In the genomic region with DNA sequence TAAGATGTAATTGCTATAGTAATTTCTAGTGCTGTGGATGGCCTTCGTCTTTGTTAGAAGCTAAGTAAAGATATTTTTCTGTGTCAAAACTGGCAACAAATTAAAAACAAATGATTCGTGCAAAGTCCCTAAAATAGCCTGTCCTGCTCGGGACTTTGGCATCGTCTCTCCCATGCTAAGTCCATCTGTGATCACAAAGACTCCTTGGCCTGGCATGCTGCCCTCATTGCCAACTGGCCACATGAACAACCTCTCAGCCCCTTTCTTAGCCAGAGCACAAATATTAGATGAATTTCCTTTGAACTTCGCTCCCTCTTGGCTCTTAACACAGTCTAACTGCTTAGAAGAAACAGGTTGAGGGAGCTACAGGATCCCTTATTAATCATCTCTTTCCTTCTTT, we compare ENCODE assay signal across 11 mouse cellular contexts.
DNase-seq lines count a peak whose midpoint lies in the region; ATAC-seq lines count a peak whose summit lies in the region.
"Had no signal": no experiment of that assay in that cellular context is flagged by ENCODE, and none has a peak within 500 bp of the region (broad histone marks: within the 10 kb centered on the region; RNA-seq: fewer than 3 reads in every experiment).

No protein-coding gene starts in this region.

- WGBS in heart, embryonic 12.5 days, result 72% methylated on average over 5 of the region's 5 CpGs
- 74% methylated on average over 5 of the region's 5 CpGs for WGBS in limb, embryonic 10.5 days

- no peak overlapping the region for H3K9ac ChIP-seq in heart, embryonic 12.5 days
- H3K9ac ChIP-seq: heart, embryonic 15.5 days had no signal

- ATAC-seq in heart, embryonic 12.5 days (ENCODE audit: insufficient number of reproducible peaks, low FRiP score), result no peak
- ATAC-seq: forebrain, embryonic 14.5 days had no signal

- peak; percentile 19 to 51 for DNase-seq in heart, postnatal 14 days
- DNase-seq in urinary bladder, postnatal 14 days (ENCODE audit: low spot score), result peak; percentile 9
- no peak for DNase-seq in urinary bladder, adult 18-20 months (ENCODE audit: low spot score in 2 of 2)
- peak; percentile 34 for DNase-seq in gastrocnemius, adult 18-20 months (ENCODE audit: low spot score)
- DNase-seq in skeletal muscle tissue, adult 2 months (ENCODE audit: low read depth, low spot score), result peak; percentile 25
- DNase-seq in left cerebral cortex, adult 11 months (ENCODE audit: low spot score), result no peak
- DNase-seq in limb, embryonic 10.5 days (ENCODE audit: low spot score), result no peak

- H3K27ac ChIP-seq in heart, embryonic 12.5 days (ENCODE audit: poor library complexity, severe bottlenecking), result no peak overlapping the region
- H3K27ac ChIP-seq in limb, embryonic 10.5 days, result no peak overlapping the region
- H3K27ac ChIP-seq: heart, embryonic 15.5 days had no signal

- H3K4me3 ChIP-seq in heart, embryonic 12.5 days, result no peak overlapping the region
- H3K4me3 ChIP-seq in limb, embryonic 10.5 days, result no peak overlapping the region
- H3K4me3 ChIP-seq: heart, embryonic 15.5 days had no signal

- intact Hi-C loops in heart, postnatal 14 days (cut with DNase I), result no loop called here

- no peaks in the 10 kb centered on the region for H3K9me3 ChIP-seq in heart, embryonic 12.5 days (replicated peaks)
- H3K9me3 ChIP-seq in limb, embryonic 10.5 days (replicated peaks), result no peaks in the 10 kb centered on the region
- H3K9me3 ChIP-seq: heart, embryonic 15.5 days had no signal

- H3K4me1 ChIP-seq in heart, embryonic 12.5 days (replicated peaks), result 0 out of 2 replicates have a peak, but pooled peaks cover 5% of the 10 kb centered on the region
- H3K4me1 ChIP-seq in limb, embryonic 10.5 days, result peaks cover 9% of the 10 kb centered on the region; the same call in 1 of the 2 replicates
- H3K4me1 ChIP-seq: heart, embryonic 15.5 days had no signal

- no peak overlapping the region for H3K4me2 ChIP-seq in heart, embryonic 12.5 days
- H3K4me2 ChIP-seq: heart, embryonic 15.5 days had no signal

- H3K27me3 ChIP-seq in heart, embryonic 12.5 days (replicated peaks), result no peaks in the 10 kb centered on the region
- H3K27me3 ChIP-seq in limb, embryonic 10.5 days (ENCODE audit: low read depth, poor library complexity, severe bottlenecking), result no peaks in the 10 kb centered on the region
- H3K27me3 ChIP-seq: CH12.LX; heart, embryonic 15.5 days had no signal

- no peaks in the 10 kb centered on the region for H3K36me3 ChIP-seq in heart, embryonic 12.5 days
- peaks cover 63% of the 10 kb centered on the region for H3K36me3 ChIP-seq in limb, embryonic 10.5 days
- H3K36me3 ChIP-seq: heart, embryonic 15.5 days had no signal

Comparison
In these comparisons a context has a peak if more than half of its experiments do, and no peak if none do; other contexts are left out.
1. DNase-seq: peak in heart, postnatal 14 days (2 of 2), urinary bladder, postnatal 14 days (single experiment), gastrocnemius, adult 18-20 months (single experiment) and skeletal muscle tissue, adult 2 months (single experiment); none in urinary bladder, adult 18-20 months (0 of 2), left cerebral cortex, adult 11 months (single experiment) and limb, embryonic 10.5 days (single experiment).